Mouse (Mus musculus) liver, postnatal 0 days (tissue): ENCODE results near the gene Zbtb49. TPM values are rescaled to one million over a fixed set of nuclear protein-coding genes. Genes with fewer than 3 reads are reported as not detected.

Experiments used
- ATAC-seq: fragments of 200-750 bp; cut with Nextera tagmentation; 2 replicates; pipeline ENCODE4 v1.8.0; 2017; ENCODE audit warnings: mild to moderate bottlenecking, moderate library complexity
- DNase-seq: peaks from one replicate; pipeline ENCODE4 v3.0.0-alpha.2; 2016
- H3K27ac ChIP-seq: fragments of 300-500 bp; sonication (generic); 2 replicates; pipeline ENCODE4 v1.5.1; 2014; ENCODE audit warnings: antibody characterized with exemption, moderate library complexity, mild to moderate bottlenecking, low read depth
- H3K27me3 ChIP-seq: fragments of 300-500 bp; sonication (generic); 2 replicates; pipeline ENCODE4 v1.6.1; 2014; ENCODE audit warnings: low read length, control low read depth, mixed read lengths; ENCODE audit not compliant: insufficient read depth
- H3K36me3 ChIP-seq: fragments of 300-500 bp; sonication (generic); replicated peaks from 2 replicates; pipeline ENCODE4 v1.6.1; 2014; ENCODE audit warnings: mild to moderate bottlenecking, control low read depth, low read length, moderate library complexity, mixed read lengths; ENCODE audit not compliant: insufficient read depth
- H3K4me1 ChIP-seq: fragments of 300-500 bp; sonication (generic); 2 replicates; pipeline ENCODE4 v1.6.1; 2014; ENCODE audit warnings: antibody characterized with exemption, mild to moderate bottlenecking, control low read depth; ENCODE audit not compliant: insufficient read depth
- H3K4me2 ChIP-seq: fragments of 300-500 bp; sonication (generic); 2 replicates; pipeline ENCODE4 v1.6.1; 2014; ENCODE audit warnings: low read depth, mild to moderate bottlenecking, low read length, moderate library complexity, mixed read lengths
- H3K4me3 ChIP-seq: fragments of 300-500 bp; sonication (generic); 2 replicates; pipeline ENCODE4 v1.5.1; 2014; ENCODE audit warnings: low read depth, low read length
- H3K9ac ChIP-seq: fragments of 300-500 bp; sonication (generic); replicated peaks from 2 replicates; pipeline ENCODE4 v1.6.1; 2014; ENCODE audit warnings: mild to moderate bottlenecking, moderate library complexity
- H3K9me3 ChIP-seq: fragments of 300-500 bp; sonication (generic); 2 replicates; pipeline ENCODE4 v1.6.1; 2016; ENCODE audit warnings: mild to moderate bottlenecking, control low read depth, low read length, mixed read lengths
- CTCF ChIP-seq: sonication (generic); IDR thresholded peaks from 2 replicates; pipeline ENCODE4 v1.5.1; 2016; ENCODE audit warnings: antibody characterized with exemption, low read depth
- EP300 ChIP-seq: IDR thresholded peaks from 2 replicates; pipeline ENCODE4 v1.6.1; 2016; ENCODE audit warnings: antibody characterized with exemption, low read depth, mild to moderate bottlenecking
- WGBS: fragments of 180-500 bp; shearing (Covaris S2); extraction: QIAGEN DNeasy Blood & Tissue Kit; methylation state at CpG from one replicate; pipeline ENCODE4 v1.1.7; 2014; ENCODE audit not compliant: insufficient replicate concordance; 5-methylcytosine and 5-hydroxymethylcytosine counted together
- polyA plus RNA-seq: library from polyadenylated mRNA; unstranded; fragments of >200 nt; fragmentation: Nextera tagmentation; extraction: Ambion mirVana; gene quantifications from 2 replicates; pipeline ENCODE4 v1.2.1, GENCODE M21; 2015

Zbtb49 gene
- polyA plus RNA-seq = 1.7 and 1.8 TPM in 2 replicates

DNA sequence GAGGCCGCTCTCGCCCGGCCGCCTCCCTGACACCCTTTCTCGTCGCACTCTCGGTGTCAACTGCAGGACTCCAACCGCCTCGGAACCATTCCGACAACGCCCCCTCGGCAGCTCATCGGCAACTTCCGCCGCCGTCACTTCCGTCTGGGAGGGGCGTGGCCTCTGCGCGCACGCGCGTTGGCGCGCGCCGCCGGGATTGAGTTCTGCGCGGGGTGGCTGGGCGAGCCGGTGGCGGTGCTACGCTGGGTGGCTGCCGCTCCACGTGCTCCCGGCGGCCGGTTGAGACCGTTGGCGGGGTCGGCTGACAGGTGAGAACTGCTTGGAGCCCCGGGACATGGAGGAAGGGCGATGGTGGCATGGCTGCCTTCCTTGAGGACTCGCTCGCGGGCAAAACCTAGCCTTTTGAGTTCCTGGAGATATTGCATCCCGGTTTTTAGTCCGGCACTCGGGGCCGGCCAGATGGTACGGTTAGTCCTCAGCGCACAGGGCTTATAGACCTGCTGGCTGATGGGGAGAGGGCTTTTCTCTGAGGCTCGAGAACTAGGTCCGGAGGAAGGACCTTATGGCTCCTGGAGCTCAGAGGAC, at the start of gene Zbtb49, which contains the start of gene Lyar:
Gene Zbtb49 (minus strand): TSS at position 130 of the 585 bp plus-strand sequence.
Gene Lyar (plus strand): TSS at position 143 of the 585 bp plus-strand sequence.
- WGBS = under 1% methylated on average over 51 of the region's 55 CpGs
- TF ChIP-seq CTCF (no peak), EP300 (no peak)

DNA sequence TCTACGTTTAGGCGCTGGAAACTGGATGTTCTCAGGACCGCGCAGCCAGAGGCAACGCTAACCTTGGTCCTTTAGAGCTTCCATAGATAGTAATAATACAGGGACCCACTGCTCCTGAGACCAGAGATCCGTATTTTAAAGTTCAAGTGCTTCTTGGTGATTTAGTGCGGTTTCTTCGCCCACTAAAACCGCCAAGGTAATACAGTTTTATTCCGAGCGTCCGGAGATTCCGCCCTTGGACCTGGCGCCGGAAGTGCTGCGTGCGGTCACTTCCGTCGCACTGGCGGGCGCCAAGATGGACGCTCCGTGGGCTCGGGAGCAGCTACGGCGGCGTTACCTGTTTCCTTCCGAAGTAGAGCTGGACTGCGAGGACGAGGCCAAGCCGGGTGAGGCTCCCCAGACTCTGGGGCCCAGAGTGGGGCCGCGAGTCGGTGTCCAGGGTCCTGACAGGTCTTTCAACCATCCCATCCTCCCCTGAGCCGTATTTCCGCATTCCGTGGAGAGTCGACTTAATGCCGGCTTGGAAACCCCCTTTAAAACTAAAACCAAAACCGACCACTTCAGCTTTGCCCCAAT, 39.9 kb upstream of the Zbtb49 start, which contains the start of gene Tmem128:
Gene Tmem128 (plus strand): TSS at position 79 of the 576 bp plus-strand sequence.
- no peaks in the 10 kb centered on the region for H3K9me3 ChIP-seq

More for the DNA sequence above, at the start of gene Zbtb49, which contains the start of gene Lyar:
- Histone ChIP-seq H3K27me3 (no peaks in the 10 kb centered on the region), H3K4me1 (peaks cover 16% of the 10 kb centered on the region), H3K4me2 (peak within 1 kb of the TSS; percentile 95), H3K27ac (peak within 1 kb of the TSS; percentile 53), H3K9me3 (no peaks in the 10 kb centered on the region), H3K4me3 (peak within 1 kb of the TSS; percentile 94), H3K36me3 (peaks cover 11% of the 10 kb centered on the region; the same call in 1 of the 2 replicates), H3K9ac (peak within 1 kb of the TSS; percentile 82)
- peak; percentile 96 for DNase-seq
- ATAC-seq = peak; percentile 97

DNA sequence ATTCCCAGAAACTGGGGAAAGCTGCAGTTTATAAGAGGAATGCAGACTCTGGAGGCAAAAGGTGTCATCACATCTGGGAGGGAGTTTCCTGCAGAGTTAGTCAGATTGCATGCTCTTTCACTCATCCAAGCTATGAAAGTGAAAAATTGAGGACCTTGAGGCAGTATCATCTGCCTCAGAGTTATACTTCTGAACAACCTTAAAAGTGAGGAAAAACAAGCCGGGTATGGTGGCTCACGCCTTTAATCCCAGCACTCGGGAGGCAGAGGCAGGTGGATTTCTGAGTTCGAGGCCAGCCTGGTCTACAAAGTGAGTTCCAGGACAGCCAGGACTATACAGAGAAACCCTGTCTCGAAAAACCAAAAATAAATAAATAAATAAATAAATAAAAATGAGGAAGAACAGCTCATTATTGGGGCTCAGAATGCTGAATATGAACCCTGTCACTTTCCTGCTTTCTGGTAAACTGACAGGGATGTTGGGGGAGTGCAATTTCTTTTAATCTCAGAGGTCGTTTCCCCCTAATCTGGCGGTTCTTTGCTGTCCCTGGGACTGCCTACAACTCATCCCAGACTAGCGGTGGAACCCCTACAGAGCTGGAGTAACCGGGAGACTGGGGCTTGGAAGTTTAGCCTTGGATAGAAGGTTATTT, 39.3 kb upstream of the Zbtb49 start:
- H3K36me3 ChIP-seq = peaks cover 16% of the 10 kb centered on the region
- ATAC-seq (no peak), DNase-seq (no peak)
- H3K9ac ChIP-seq = peak overlapping the region; percentile 76
- TF ChIP-seq CTCF = no peak
- H3K9me3 ChIP-seq = no peaks in the 10 kb centered on the region
- peak overlapping the region; percentile 85 for H3K4me2 ChIP-seq
- peaks cover 7% of the 10 kb centered on the region for H3K4me1 ChIP-seq
- H3K27ac ChIP-seq = peak overlapping the region; percentile 85
- 27% methylated on average over 9 of the region's 9 CpGs for WGBS
- peak overlapping the region; percentile 74 for H3K4me3 ChIP-seq
- H3K27me3 ChIP-seq = no peaks in the 10 kb centered on the region

More for the DNA sequence above, 39.9 kb upstream of the Zbtb49 start, which contains the start of gene Tmem128:
- no peak for TF ChIP-seq CTCF
- peak; percentile 30; the same call in 1 of the 2 replicates for TF ChIP-seq EP300
- H3K27ac ChIP-seq = peak within 1 kb of the TSS; percentile 85
- H3K4me2 ChIP-seq = peak within 1 kb of the TSS; percentile 85
- no peaks in the 10 kb centered on the region for H3K27me3 ChIP-seq
- peak; percentile 76 for DNase-seq
- peak; percentile 84 for ATAC-seq
- H3K9ac ChIP-seq = peak within 1 kb of the TSS; percentile 76
- H3K4me3 ChIP-seq = peak within 1 kb of the TSS; percentile 74
- WGBS = under 1% methylated on average over 40 of the region's 40 CpGs
- H3K36me3 ChIP-seq = peaks cover 22% of the 10 kb centered on the region
- H3K4me1 ChIP-seq = peaks cover 7% of the 10 kb centered on the region

DNA sequence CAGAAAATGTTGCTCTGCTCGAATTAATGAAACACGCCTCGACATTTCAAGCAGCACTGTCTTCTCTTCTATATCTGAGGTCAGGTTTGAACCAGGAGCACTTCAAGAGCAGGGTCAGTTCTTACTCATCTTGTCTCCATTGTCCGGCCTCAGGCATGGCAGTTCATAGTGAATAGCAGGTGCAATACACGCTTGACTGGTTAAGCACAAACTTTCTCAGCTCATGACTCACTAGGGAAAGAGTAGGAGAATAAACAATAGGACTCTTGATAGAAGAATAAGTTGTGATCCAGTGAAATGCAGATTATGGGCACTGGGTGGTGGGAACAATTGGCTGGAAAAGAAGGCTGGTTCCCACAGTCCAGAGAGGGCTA, 38.5 kb upstream of the Zbtb49 start:
- Histone ChIP-seq H3K27ac (no peak overlapping the region), H3K4me3 (no peak overlapping the region), H3K9me3 (no peaks in the 10 kb centered on the region), H3K27me3 (no peaks in the 10 kb centered on the region), H3K4me2 (no peak overlapping the region), H3K9ac (no peak overlapping the region), H3K4me1 (peaks cover 7% of the 10 kb centered on the region), H3K36me3 (peaks cover 15% of the 10 kb centered on the region)
- TF ChIP-seq CTCF = no peak
- TF ChIP-seq EP300 = no peak
- 90% methylated on average over 5 of the region's 5 CpGs for WGBS
- ATAC-seq (no peak), DNase-seq (no peak)

DNA sequence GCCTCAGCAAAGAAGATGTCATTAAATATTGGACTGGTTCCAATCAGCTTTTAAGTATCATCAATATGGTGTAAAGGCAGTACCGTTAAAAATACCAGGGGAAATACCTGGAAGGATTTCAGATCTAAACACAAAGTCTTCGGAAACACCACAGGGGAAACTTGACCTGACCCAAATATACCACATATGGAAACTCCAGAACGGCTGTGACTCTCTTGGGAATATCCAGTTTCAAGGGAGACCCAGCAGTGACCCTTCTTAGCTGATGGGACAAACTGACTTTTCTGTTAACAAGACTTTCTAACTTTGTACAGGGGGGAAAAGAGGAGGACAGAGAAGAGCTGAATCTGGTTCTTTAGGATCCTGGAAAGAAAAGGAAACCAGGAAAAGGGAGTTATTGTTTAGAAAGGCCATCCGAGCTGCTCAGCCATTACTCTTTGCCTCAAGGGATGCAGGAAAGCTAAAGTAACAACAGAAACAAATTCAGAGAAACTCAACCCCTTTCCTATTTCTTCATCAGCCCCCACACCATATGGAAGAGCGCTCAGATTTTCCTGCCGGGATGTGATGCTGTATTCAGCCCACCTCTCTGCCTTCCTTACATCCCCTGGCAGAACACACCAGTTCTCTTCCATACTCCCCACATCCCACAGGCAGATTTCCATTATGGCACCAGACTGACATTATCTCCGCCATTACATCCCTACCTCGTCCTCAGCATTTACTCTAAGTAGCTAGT, 37.9 kb upstream of the Zbtb49 start:
- 84% methylated on average over 8 of the region's 8 CpGs for WGBS
- Histone ChIP-seq H3K27me3 (no peaks in the 10 kb centered on the region), H3K4me1 (peaks cover 7% of the 10 kb centered on the region), H3K36me3 (peaks cover 10% of the 10 kb centered on the region), H3K27ac (no peak overlapping the region), H3K4me3 (no peak overlapping the region), H3K9ac (no peak overlapping the region), H3K4me2 (no peak overlapping the region), H3K9me3 (no peaks in the 10 kb centered on the region)
- ATAC-seq (no peak), DNase-seq (no peak)
- TF ChIP-seq CTCF (no peak), EP300 (no peak)

DNA sequence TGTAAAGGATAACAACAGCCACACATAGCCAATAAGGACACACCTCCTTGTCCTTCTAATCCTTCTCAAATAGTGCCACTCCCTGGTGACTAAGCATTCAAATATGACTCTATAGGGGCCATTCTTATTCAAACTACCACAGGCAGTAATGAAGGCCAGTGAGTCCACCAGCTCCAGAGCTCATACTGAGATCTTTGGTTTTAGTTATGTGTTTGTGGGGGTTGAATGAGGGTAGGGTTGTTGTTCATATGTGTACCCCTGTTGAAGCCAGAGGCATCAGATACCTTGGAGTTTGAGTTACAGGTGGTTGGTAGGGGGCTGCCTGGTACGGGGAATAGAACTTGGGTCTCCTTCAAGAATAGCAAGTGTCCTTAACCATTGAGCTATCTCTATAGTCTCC, 36.3 kb upstream of the Zbtb49 start:
- Histone ChIP-seq H3K36me3 (no peaks in the 10 kb centered on the region), H3K27me3 (no peaks in the 10 kb centered on the region), H3K4me1 (peaks cover 7% of the 10 kb centered on the region)

More for the DNA sequence above, 36.3 kb upstream of the Zbtb49 start:
- H3K4me2 ChIP-seq = no peak overlapping the region
- no peak overlapping the region for H3K4me3 ChIP-seq
- no peak for TF ChIP-seq EP300
- no peak for TF ChIP-seq CTCF
- H3K9me3 ChIP-seq = no peaks in the 10 kb centered on the region
- DNase-seq (no peak), ATAC-seq (no peak)
- WGBS = 71% methylated on average over 1 of the region's 1 CpGs
- no peak overlapping the region for H3K9ac ChIP-seq
- H3K27ac ChIP-seq = no peak overlapping the region
